Comparison of ENCODE assay signal across 8 mouse cellular contexts in genomic region chr6:113469432-113469831, GRCm38 (mm10). TPM values are rescaled to one million over a fixed set of nuclear protein-coding genes. Genes with fewer than 3 reads are reported as not detected.
DNase-seq lines count a peak whose midpoint lies in the region; ATAC-seq and TF ChIP-seq lines count a peak whose summit lies in the region.

No protein-coding gene starts in this region.

- H3K27me3 ChIP-seq in forebrain, embryonic 15.5 days = peaks cover 17% of the 10 kb centered on the region; the same call in 1 of the 2 replicates
- no peaks in the 10 kb centered on the region; the same call in 1 of the 2 replicates for H3K27me3 ChIP-seq in lung, embryonic 16.5 days (ENCODE audit: control insufficient read depth, insufficient read depth, low read depth, low read length)

- H3K4me3 ChIP-seq in forebrain, embryonic 15.5 days = peak overlapping the region; percentile 37
- H3K4me3 ChIP-seq in layer of hippocampus, adult 2 months = peak overlapping the region; percentile 52
- H3K4me3 ChIP-seq in lung, embryonic 16.5 days (ENCODE audit: low read length) = peak overlapping the region; percentile 40

- H3K4me1 ChIP-seq in forebrain, embryonic 15.5 days = peaks cover 8% of the 10 kb centered on the region
- peaks cover 21% of the 10 kb centered on the region for H3K4me1 ChIP-seq in lung, embryonic 16.5 days (replicated peaks; ENCODE audit: control insufficient read depth, insufficient read depth, low read length)

- peak; percentile 62 for ATAC-seq in forebrain, embryonic 15.5 days (replicated peaks)
- peak; percentile 70 for ATAC-seq in lung, embryonic 16.5 days (ENCODE audit: low read depth)

- no peaks in the 10 kb centered on the region for H3K36me3 ChIP-seq in forebrain, embryonic 15.5 days
- no peaks in the 10 kb centered on the region for H3K36me3 ChIP-seq in lung, embryonic 16.5 days (ENCODE audit: control insufficient read depth, insufficient read depth, low read length)

- H3K9me3 ChIP-seq in forebrain, embryonic 15.5 days = no peaks in the 10 kb centered on the region
- H3K9me3 ChIP-seq in lung, embryonic 16.5 days (ENCODE audit: control insufficient read depth, low read length) = no peaks in the 10 kb centered on the region

- H3K9ac ChIP-seq in forebrain, embryonic 15.5 days (replicated peaks) = peak overlapping the region; percentile 29
- peak overlapping the region; percentile 40 for H3K9ac ChIP-seq in lung, embryonic 16.5 days (ENCODE audit: low read length)

- DNase-seq in MN1 (ENCODE audit: low spot score) = peak; percentile 82
- DNase-seq in cerebellum, adult 18-20 months = peak; percentile 83 to 85
- peak; percentile 86 for DNase-seq in heart, postnatal 4 days
- DNase-seq in layer of hippocampus, adult 2 months (ENCODE audit: low spot score in 2 of 2) = peak; percentile 50 to 73
- peak; percentile 40 for DNase-seq in ovary, adult 18-20 months (ENCODE audit: low spot score)
- DNase-seq in thymus, postnatal 0 days (ENCODE audit: low spot score) = peak; percentile 58

- TF ChIP-seq CTCF in layer of hippocampus, adult 2 months (conservative IDR thresholded peaks at IDR 0.05) = peak; percentile 69

- WGBS in forebrain, embryonic 15.5 days = 1% methylated on average over 31 of the region's 31 CpGs
- WGBS in lung, embryonic 16.5 days = 1% methylated on average over 31 of the region's 31 CpGs

- H3K27ac ChIP-seq in forebrain, embryonic 15.5 days (replicated peaks) = no peak overlapping the region
- peak overlapping the region; percentile 48; the same call in 1 of the 2 replicates for H3K27ac ChIP-seq in layer of hippocampus, adult 2 months
- no peak overlapping the region for H3K27ac ChIP-seq in lung, embryonic 16.5 days (ENCODE audit: low read length)

- H3K4me2 ChIP-seq in forebrain, embryonic 15.5 days (replicated peaks) = peak overlapping the region; percentile 55
- peak overlapping the region; percentile 64 for H3K4me2 ChIP-seq in lung, embryonic 16.5 days (ENCODE audit: low read depth, low read length)

RNA-seq across cellular contexts. Expression of gene Il17rc, which starts 1.8 kb away (rescaled TPM):
- polyA plus RNA-seq in forebrain, embryonic 15.5 days (2015; fragmentation: Nextera tagmentation; extraction: Ambion mirVana) = 1.6 and 2.4 TPM in 2 replicates
- total RNA-seq in heart, postnatal 4 days (2021) = 10 to 100 TPM in 1 of 2 experiments, 1 to 10 TPM in 1; 7.9 to 10.2 TPM
- 1 to 10 TPM; 4.7 to 6.3 TPM for total RNA-seq in layer of hippocampus, adult 2 months (2021)
- polyA plus RNA-seq in lung, embryonic 16.5 days (2015; fragmentation: Nextera tagmentation; extraction: Ambion mirVana) = 26.7 and 28.3 TPM in 2 replicates
- polyA plus RNA-seq in thymus, postnatal 0 days (2015; fragmentation: Nextera tagmentation; extraction: Ambion mirVana) = 5.0 and 6.5 TPM in 2 replicates

RNA-seq across cellular contexts. Expression of gene Il17re, which starts 11.1 kb away (rescaled TPM):
- polyA plus RNA-seq in forebrain, embryonic 15.5 days (2015; fragmentation: Nextera tagmentation; extraction: Ambion mirVana) = not detected in 2 replicates
- 1 to 10 TPM; 1.1 to 1.3 TPM for total RNA-seq in heart, postnatal 4 days (2021)
- under 1 TPM; 0.22 to 0.46 TPM for total RNA-seq in layer of hippocampus, adult 2 months (2021)
- polyA plus RNA-seq in lung, embryonic 16.5 days (2015; fragmentation: Nextera tagmentation; extraction: Ambion mirVana) = 25.8 and 28.2 TPM in 2 replicates
- polyA plus RNA-seq in thymus, postnatal 0 days (2015; fragmentation: Nextera tagmentation; extraction: Ambion mirVana) = 6.0 and 7.9 TPM in 2 replicates

RNA-seq across cellular contexts. Expression of gene Creld1, which starts 13.7 kb away (rescaled TPM):
- polyA plus RNA-seq in forebrain, embryonic 15.5 days (2015; fragmentation: Nextera tagmentation; extraction: Ambion mirVana) = 63.8 and 66.7 TPM in 2 replicates
- 10 to 100 TPM; 34.6 to 41.5 TPM for total RNA-seq in heart, postnatal 4 days (2021)
- total RNA-seq in layer of hippocampus, adult 2 months (2021) = 100 to 1,000 TPM; 105 to 120 TPM
- 32.5 and 37.7 TPM in 2 replicates for polyA plus RNA-seq in lung, embryonic 16.5 days (2015; fragmentation: Nextera tagmentation; extraction: Ambion mirVana)
- polyA plus RNA-seq in thymus, postnatal 0 days (2015; fragmentation: Nextera tagmentation; extraction: Ambion mirVana) = 9.5 and 10.3 TPM in 2 replicates

RNA-seq across cellular contexts. Expression of gene Jagn1, which starts 27.1 kb away (rescaled TPM):
- 89.2 and 93.1 TPM in 2 replicates for polyA plus RNA-seq in forebrain, embryonic 15.5 days (2015; fragmentation: Nextera tagmentation; extraction: Ambion mirVana)
- 10 to 100 TPM; 28.3 to 34.7 TPM for total RNA-seq in heart, postnatal 4 days (2021)
- 10 to 100 TPM; 41.9 to 42.3 TPM for total RNA-seq in layer of hippocampus, adult 2 months (2021)
- 72.7 and 74.0 TPM in 2 replicates for polyA plus RNA-seq in lung, embryonic 16.5 days (2015; fragmentation: Nextera tagmentation; extraction: Ambion mirVana)
- 69.1 and 70.6 TPM in 2 replicates for polyA plus RNA-seq in thymus, postnatal 0 days (2015; fragmentation: Nextera tagmentation; extraction: Ambion mirVana)

RNA-seq across cellular contexts. Expression of gene Prrt3, which starts 32.3 kb away (rescaled TPM):
- 5.1 and 6.0 TPM in 2 replicates for polyA plus RNA-seq in forebrain, embryonic 15.5 days (2015; fragmentation: Nextera tagmentation; extraction: Ambion mirVana)
- total RNA-seq in heart, postnatal 4 days (2021) = not detected
- total RNA-seq in layer of hippocampus, adult 2 months (2021) = 10 to 100 TPM; 53.9 to 59.1 TPM
- 0.11 and 0.19 TPM in 2 replicates for polyA plus RNA-seq in lung, embryonic 16.5 days (2015; fragmentation: Nextera tagmentation; extraction: Ambion mirVana)
- 0.17 TPM in 2 replicates for polyA plus RNA-seq in thymus, postnatal 0 days (2015; fragmentation: Nextera tagmentation; extraction: Ambion mirVana)
